Mouse (Mus musculus): ENCODE measurements at regions not wholly inside any gene's neighbourhood (a gene's known extent, or its start where the extent isn't known, plus 50 kb on each side); places are given as distances from the start of the nearest gene placed in this dataset.

DNA sequence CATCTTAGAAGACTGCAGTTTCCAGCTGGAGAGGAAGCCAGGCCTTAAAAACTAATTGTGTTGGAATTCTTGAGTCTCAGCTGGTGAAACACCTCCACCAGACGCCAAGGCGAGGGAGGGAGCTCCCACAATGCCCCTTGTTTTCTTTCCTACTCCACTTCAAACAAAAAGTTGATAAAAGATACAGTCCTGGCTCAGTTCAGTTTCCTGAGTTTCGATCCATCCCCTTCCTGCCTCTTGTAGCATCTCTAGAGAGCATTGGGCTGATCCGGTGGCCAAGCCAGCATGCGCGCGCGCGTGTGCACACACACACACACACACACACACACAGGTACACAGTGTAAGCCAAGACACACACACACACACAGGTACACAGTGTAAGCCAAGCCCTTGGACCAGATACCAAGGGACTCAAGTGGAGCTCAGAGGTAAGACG is 242.7 kb upstream of the Hs6st1 start:
- Histone ChIP-seq H3K4me1 (ENCODE audit: control insufficient read depth, insufficient read depth, low read length) (no peaks in the 10 kb centered on the region), H3K4me3 (ENCODE audit: insufficient read depth, low read length) (no peak overlapping the region), H3K27ac (ENCODE audit: insufficient read depth, low read length) (no peak overlapping the region)
- TF ChIP-seq POLR2A (IDR thresholded peaks at IDR 0.05; ENCODE audit: low read depth, low read length) (no peak), CTCF (IDR thresholded peaks at IDR 0.05; ENCODE audit: borderline replicate concordance, insufficient read depth, low read length) (no peak)

DNA sequence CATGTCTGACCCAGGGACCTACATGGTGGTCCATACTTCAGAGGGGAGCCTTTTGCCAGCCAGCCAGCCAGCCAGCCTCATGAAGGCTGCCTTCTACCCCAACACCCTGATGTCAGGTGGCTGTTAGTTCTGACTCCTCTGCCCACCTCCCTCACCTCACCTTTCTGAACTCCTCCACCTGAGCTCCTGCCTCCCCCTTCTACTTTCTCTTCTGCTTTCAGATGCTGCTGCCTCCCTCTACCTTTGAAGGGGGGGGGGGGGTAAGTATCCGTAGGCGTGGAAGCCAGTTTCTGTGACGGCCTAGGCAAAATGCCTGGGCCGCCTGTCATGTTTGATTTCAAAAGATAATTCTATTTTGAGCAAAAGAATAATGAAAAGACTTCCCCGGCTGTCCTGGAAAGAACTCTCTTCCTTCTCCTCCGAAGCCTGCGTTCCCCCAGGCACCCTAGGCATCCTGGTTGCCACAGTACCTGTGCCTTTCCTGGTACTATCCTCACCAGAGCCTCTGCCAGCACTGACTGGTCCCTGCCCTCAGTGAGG is 241.6 kb upstream of the Hs6st1 start:
- H3K27ac ChIP-seq (ENCODE audit: insufficient read depth, low read length): no peak overlapping the region
- H3K4me3 ChIP-seq (ENCODE audit: insufficient read depth, low read length): no peak overlapping the region
- TF ChIP-seq POLR2A (IDR thresholded peaks at IDR 0.05; ENCODE audit: low read depth, low read length) (no peak), CTCF (IDR thresholded peaks at IDR 0.05; ENCODE audit: borderline replicate concordance, insufficient read depth, low read length) (no peak)
- H3K4me1 ChIP-seq (ENCODE audit: control insufficient read depth, insufficient read depth, low read length): no peaks in the 10 kb centered on the region

DNA sequence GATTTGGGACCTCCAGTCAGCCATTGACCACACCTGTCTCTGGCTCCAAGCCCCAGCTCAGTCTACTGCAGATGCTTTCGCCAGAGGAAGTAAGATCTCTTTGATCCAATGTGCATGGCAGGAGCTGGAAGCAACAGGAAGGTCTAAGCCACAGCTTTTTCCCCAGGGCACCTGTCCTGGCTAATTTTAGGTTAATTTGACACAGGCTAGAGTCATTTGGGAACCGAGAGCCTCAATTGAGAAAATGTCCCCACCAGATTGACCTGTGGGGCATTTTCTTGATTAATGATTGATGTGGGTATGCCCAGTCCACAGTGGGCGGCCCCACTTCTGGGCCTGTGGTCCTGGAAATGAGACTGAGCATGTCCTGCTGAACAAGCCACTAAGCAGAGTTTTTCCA is 240.7 kb upstream of the Hs6st1 start:
- TF ChIP-seq POLR2A (IDR thresholded peaks at IDR 0.05; ENCODE audit: low read depth, low read length) (no peak), CTCF (IDR thresholded peaks at IDR 0.05; ENCODE audit: borderline replicate concordance, insufficient read depth, low read length) (no peak)
- Histone ChIP-seq H3K27ac (ENCODE audit: insufficient read depth, low read length) (no peak overlapping the region), H3K4me1 (ENCODE audit: control insufficient read depth, insufficient read depth, low read length) (no peaks in the 10 kb centered on the region), H3K4me3 (ENCODE audit: insufficient read depth, low read length) (no peak overlapping the region)

DNA sequence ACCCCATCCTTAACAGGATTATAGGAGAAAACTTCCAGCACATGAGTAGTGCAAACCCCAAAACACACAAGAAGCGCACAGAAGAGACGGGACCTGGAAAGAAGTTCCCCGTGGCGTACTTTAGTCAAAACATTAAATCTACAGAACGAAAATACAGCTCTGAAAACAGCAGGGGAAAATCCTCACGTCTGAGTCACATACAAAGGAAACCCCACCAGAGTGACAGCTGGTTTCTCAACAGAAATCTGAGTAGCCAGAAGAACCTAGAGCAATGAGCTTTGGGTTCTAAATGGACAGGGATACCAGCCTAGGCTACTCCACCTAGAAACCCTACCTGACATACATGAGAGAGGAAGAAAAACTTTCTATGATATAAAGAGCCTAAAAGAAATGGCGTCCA is 234.0 kb upstream of the Hs6st1 start:
- H3K4me3 ChIP-seq (ENCODE audit: insufficient read depth, low read length): no peak overlapping the region
- H3K4me1 ChIP-seq (ENCODE audit: control insufficient read depth, insufficient read depth, low read length): no peaks in the 10 kb centered on the region
- H3K27ac ChIP-seq (ENCODE audit: insufficient read depth, low read length): no peak overlapping the region
- TF ChIP-seq POLR2A (IDR thresholded peaks at IDR 0.05; ENCODE audit: low read depth, low read length) (no peak), CTCF (IDR thresholded peaks at IDR 0.05; ENCODE audit: borderline replicate concordance, insufficient read depth, low read length) (no peak)

DNA sequence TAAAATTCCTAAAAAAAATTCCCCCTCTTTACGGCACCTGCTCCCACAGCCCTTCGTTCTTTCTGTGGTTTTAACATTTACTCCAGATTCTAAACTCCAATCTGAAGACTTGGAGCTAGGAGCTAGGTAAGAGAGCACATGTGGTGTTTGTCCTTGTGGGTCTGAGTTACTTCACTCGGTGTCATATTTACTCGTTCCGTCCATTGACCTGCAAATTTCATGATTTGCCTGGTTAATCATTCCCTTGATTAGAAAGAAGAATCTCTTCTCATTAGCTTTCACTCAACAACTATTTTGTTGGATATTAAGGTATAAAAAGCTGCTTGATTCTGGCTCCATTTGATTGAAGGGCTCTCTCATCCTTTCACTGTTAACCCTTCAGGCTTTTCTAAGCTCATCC is 231.6 kb upstream of the Hs6st1 start:
- TF ChIP-seq CTCF (IDR thresholded peaks at IDR 0.05; ENCODE audit: borderline replicate concordance, insufficient read depth, low read length): no peak
- TF ChIP-seq POLR2A (IDR thresholded peaks at IDR 0.05; ENCODE audit: low read depth, low read length): no peak
- no peak overlapping the region for H3K4me3 ChIP-seq (ENCODE audit: insufficient read depth, low read length)
- no peak overlapping the region for H3K27ac ChIP-seq (ENCODE audit: insufficient read depth, low read length)
- H3K4me1 ChIP-seq (ENCODE audit: control insufficient read depth, insufficient read depth, low read length): no peaks in the 10 kb centered on the region

DNA sequence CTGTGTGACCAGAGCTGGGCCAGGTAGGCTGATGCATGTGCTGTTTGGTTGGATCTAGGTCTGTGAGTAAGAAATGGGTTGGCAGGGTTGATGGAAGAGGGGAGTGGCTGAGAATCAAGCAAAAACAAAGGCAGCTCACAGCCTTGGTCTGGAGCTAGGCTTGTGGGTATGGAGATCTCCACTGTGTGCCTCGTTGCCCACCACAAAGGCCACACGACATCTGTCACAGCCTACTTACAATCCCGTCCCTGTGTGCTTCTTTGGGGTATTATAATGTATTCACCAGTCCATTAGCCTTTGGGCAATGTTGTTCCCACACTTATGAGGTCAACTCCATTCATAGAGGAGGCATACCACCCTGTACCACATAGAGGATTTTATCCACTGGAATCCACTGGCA is 229.6 kb upstream of the Hs6st1 start:
- no peak overlapping the region for H3K27ac ChIP-seq (ENCODE audit: insufficient read depth, low read length)
- no peak overlapping the region for H3K4me3 ChIP-seq (ENCODE audit: insufficient read depth, low read length)
- no peaks in the 10 kb centered on the region for H3K4me1 ChIP-seq (ENCODE audit: control insufficient read depth, insufficient read depth, low read length)
- TF ChIP-seq CTCF (IDR thresholded peaks at IDR 0.05; ENCODE audit: borderline replicate concordance, insufficient read depth, low read length) (no peak), POLR2A (IDR thresholded peaks at IDR 0.05; ENCODE audit: low read depth, low read length) (no peak)

DNA sequence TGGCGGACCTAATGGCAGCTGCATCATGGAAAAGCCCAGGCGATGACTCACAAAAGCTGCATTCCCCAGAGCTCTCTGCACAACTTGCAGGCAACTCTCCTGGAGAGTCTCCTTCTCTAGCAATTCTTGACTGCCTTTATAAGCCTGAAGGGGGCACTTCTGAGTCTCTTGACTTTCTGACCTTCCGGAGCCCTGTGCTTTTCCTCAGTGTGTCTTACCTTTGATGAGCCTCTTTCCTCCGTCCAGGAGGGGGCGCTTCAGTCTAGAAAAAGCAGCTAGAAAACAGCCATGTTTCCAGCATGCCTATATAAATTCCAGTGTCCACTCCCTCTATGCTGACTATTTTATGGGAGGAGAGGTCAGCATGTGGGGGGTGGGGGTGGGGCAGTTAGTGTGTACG is 228.8 kb upstream of the Hs6st1 start:
- Histone ChIP-seq H3K4me1 (ENCODE audit: control insufficient read depth, insufficient read depth, low read length) (no peaks in the 10 kb centered on the region), H3K27ac (ENCODE audit: insufficient read depth, low read length) (no peak overlapping the region), H3K4me3 (ENCODE audit: insufficient read depth, low read length) (no peak overlapping the region)
- TF ChIP-seq POLR2A (IDR thresholded peaks at IDR 0.05; ENCODE audit: low read depth, low read length) (no peak), CTCF (IDR thresholded peaks at IDR 0.05; ENCODE audit: borderline replicate concordance, insufficient read depth, low read length) (no peak)

DNA sequence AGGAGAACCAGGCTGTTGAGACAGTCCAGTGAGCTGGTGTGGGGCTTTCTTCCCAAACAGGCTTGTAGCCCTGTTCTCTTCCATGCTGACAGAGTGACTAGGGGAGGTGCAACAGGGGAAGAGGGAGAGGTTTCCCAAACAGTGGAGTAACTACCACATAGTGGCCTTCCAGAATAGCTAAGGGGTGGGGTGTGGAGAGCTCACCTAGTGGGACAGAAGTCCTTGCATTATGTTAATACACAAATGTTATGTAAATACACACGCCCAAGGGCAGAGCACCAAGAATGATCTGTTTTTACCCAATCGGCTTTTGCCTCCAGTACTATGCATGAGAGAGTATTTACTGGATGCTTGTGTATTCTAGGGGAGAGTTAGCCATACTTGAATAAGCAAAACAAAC is 226.6 kb upstream of the Hs6st1 start:
- no peak overlapping the region for H3K27ac ChIP-seq (ENCODE audit: insufficient read depth, low read length)
- H3K4me1 ChIP-seq (ENCODE audit: control insufficient read depth, insufficient read depth, low read length): no peaks in the 10 kb centered on the region
- TF ChIP-seq POLR2A (IDR thresholded peaks at IDR 0.05; ENCODE audit: low read depth, low read length): no peak
- TF ChIP-seq CTCF (IDR thresholded peaks at IDR 0.05; ENCODE audit: borderline replicate concordance, insufficient read depth, low read length): no peak
- no peak overlapping the region for H3K4me3 ChIP-seq (ENCODE audit: insufficient read depth, low read length)

DNA sequence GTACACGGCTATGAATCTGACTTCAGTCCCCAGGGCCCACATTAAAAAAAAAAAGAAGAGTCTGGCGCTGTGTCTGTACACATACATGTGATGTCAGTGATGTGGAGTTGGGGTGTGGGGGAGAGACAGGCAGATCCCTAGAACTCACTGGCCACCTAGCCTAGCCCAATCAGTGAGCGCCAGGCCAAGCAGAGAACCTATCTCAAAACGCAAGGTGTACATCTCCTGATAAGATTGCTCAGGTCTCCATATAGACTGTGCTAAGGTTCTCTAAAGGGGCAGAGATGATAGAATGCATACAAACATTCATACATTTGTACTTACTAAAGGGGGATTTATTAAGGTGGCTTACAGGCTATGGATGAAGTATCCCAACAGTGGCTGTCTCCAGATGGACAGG is 225.5 kb upstream of the Hs6st1 start:
- Histone ChIP-seq H3K4me1 (ENCODE audit: control insufficient read depth, insufficient read depth, low read length) (no peaks in the 10 kb centered on the region), H3K4me3 (ENCODE audit: insufficient read depth, low read length) (no peak overlapping the region), H3K27ac (ENCODE audit: insufficient read depth, low read length) (no peak overlapping the region)
- TF ChIP-seq CTCF (IDR thresholded peaks at IDR 0.05; ENCODE audit: borderline replicate concordance, insufficient read depth, low read length) (no peak), POLR2A (IDR thresholded peaks at IDR 0.05; ENCODE audit: low read depth, low read length) (no peak)

DNA sequence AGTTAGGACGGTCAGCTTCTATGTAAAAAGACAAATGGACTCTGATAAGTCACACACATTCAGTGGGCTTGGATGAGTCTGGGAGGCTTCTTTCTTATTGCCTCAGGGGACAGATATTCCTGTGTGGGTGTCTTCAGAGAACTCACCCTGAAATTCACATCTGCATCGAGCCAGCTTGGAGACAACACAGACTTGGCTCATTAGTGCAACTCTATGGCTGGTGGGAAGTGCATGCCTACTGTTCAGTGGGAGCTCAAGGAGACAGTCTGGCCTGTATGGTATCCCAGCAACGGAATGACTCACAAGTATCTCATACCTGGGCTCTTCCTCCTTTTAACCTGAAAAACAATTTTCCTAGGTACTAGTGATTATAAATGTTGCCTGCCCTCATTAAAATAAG is 224.6 kb upstream of the Hs6st1 start:
- no peak overlapping the region for H3K4me3 ChIP-seq (ENCODE audit: insufficient read depth, low read length)
- H3K4me1 ChIP-seq (ENCODE audit: control insufficient read depth, insufficient read depth, low read length): no peaks in the 10 kb centered on the region
- no peak for TF ChIP-seq POLR2A (IDR thresholded peaks at IDR 0.05; ENCODE audit: low read depth, low read length)
- TF ChIP-seq CTCF (IDR thresholded peaks at IDR 0.05; ENCODE audit: borderline replicate concordance, insufficient read depth, low read length): no peak
- H3K27ac ChIP-seq (ENCODE audit: insufficient read depth, low read length): no peak overlapping the region

All from embryonic fibroblast, embryonic 13.5 days (primary cell).